In the genomic region with DNA sequence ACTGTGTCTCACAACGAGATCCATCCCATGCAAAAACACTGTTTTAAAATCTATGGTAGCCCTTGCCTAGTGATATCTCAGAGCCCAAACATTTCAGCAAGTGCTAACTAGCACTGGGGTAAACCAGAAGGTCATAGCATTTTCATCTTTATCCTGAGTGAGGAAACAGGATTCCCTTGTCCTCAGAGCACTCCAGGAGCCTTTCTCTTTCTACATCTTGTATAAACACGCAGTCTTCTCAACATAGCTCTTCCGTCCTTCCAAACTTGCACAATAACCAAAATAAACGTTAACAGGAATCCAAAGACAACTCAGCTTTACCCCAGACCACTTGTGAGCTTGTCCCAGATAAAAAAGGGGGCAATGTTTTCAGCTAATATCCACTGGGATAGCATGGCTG, we compare ENCODE assay signal across 10 mouse cellular contexts.
DNase-seq lines count a peak whose midpoint lies in the region; ATAC-seq lines count a peak whose summit lies in the region.
"Had no signal": no experiment of that assay in that cellular context is flagged by ENCODE, and none has a peak within 500 bp of the region (broad histone marks: within the 10 kb centered on the region; RNA-seq: fewer than 3 reads in every experiment).

No protein-coding gene starts in this region.

- H3K4me3 ChIP-seq in heart, embryonic 12.5 days, result no peak overlapping the region
- H3K4me3 ChIP-seq in lung, embryonic 15.5 days, result no peak overlapping the region
- no peak overlapping the region for H3K4me3 ChIP-seq in embryonic facial prominence, embryonic 13.5 days
- H3K4me3 ChIP-seq in neural tube, embryonic 15.5 days (replicated peaks), result no peak overlapping the region

- H3K9me3 ChIP-seq in heart, embryonic 12.5 days (replicated peaks), result no peaks in the 10 kb centered on the region
- H3K9me3 ChIP-seq in lung, embryonic 15.5 days, result no peaks in the 10 kb centered on the region
- no peaks in the 10 kb centered on the region for H3K9me3 ChIP-seq in embryonic facial prominence, embryonic 13.5 days
- H3K9me3 ChIP-seq in neural tube, embryonic 15.5 days (replicated peaks), result no peaks in the 10 kb centered on the region

- ATAC-seq in heart, embryonic 12.5 days (ENCODE audit: insufficient number of reproducible peaks, low FRiP score), result no peak
- no peak for ATAC-seq in lung, embryonic 15.5 days (ENCODE audit: borderline replicate concordance, extremely low read depth, low FRiP score, low TSS enrichment)
- no peak for ATAC-seq in embryonic facial prominence, embryonic 13.5 days (ENCODE audit: insufficient number of reproducible peaks, insufficient read depth, low FRiP score, low TSS enrichment, low read depth)
- no peak for ATAC-seq in neural tube, embryonic 15.5 days (ENCODE audit: low FRiP score)

- H3K27ac ChIP-seq in heart, embryonic 12.5 days (ENCODE audit: poor library complexity, severe bottlenecking), result peak overlapping the region; percentile 12; the same call in 1 of the 2 replicates
- H3K27ac ChIP-seq in lung, embryonic 15.5 days, result peak overlapping the region; percentile 76
- H3K27ac ChIP-seq in embryonic facial prominence, embryonic 13.5 days, result peak overlapping the region; percentile 64
- 0 out of 2 replicates have a peak overlapping the region, but pooled peaks have one; percentile 2 for H3K27ac ChIP-seq in neural tube, embryonic 15.5 days (replicated peaks)

- WGBS in heart, embryonic 12.5 days, result 58% methylated on average over 4 of the region's 4 CpGs
- WGBS in lung, embryonic 15.5 days, result 24% methylated on average over 4 of the region's 4 CpGs
- 49% methylated on average over 4 of the region's 4 CpGs for WGBS in embryonic facial prominence, embryonic 13.5 days
- 84% methylated on average over 4 of the region's 4 CpGs for WGBS in neural tube, embryonic 15.5 days

- no peaks in the 10 kb centered on the region for H3K27me3 ChIP-seq in heart, embryonic 12.5 days (replicated peaks)
- no peaks in the 10 kb centered on the region for H3K27me3 ChIP-seq in lung, embryonic 15.5 days
- no peaks in the 10 kb centered on the region for H3K27me3 ChIP-seq in embryonic facial prominence, embryonic 13.5 days
- H3K27me3 ChIP-seq in neural tube, embryonic 15.5 days (replicated peaks), result no peaks in the 10 kb centered on the region

- H3K36me3 ChIP-seq in heart, embryonic 12.5 days, result no peaks in the 10 kb centered on the region
- no peaks in the 10 kb centered on the region for H3K36me3 ChIP-seq in lung, embryonic 15.5 days
- no peaks in the 10 kb centered on the region for H3K36me3 ChIP-seq in embryonic facial prominence, embryonic 13.5 days
- no peaks in the 10 kb centered on the region for H3K36me3 ChIP-seq in neural tube, embryonic 15.5 days

- no peak overlapping the region for H3K9ac ChIP-seq in heart, embryonic 12.5 days
- H3K9ac ChIP-seq in lung, embryonic 15.5 days, result no peak overlapping the region
- no peak overlapping the region for H3K9ac ChIP-seq in embryonic facial prominence, embryonic 13.5 days
- H3K9ac ChIP-seq in neural tube, embryonic 15.5 days (replicated peaks), result no peak overlapping the region

- no peak overlapping the region for H3K4me2 ChIP-seq in heart, embryonic 12.5 days
- no peak overlapping the region for H3K4me2 ChIP-seq in lung, embryonic 15.5 days
- no peak overlapping the region for H3K4me2 ChIP-seq in embryonic facial prominence, embryonic 13.5 days
- no peak overlapping the region for H3K4me2 ChIP-seq in neural tube, embryonic 15.5 days

- H3K4me1 ChIP-seq in heart, embryonic 12.5 days (replicated peaks), result peaks cover 43% of the 10 kb centered on the region
- H3K4me1 ChIP-seq in lung, embryonic 15.5 days, result peaks cover 43% of the 10 kb centered on the region
- peaks cover 57% of the 10 kb centered on the region for H3K4me1 ChIP-seq in embryonic facial prominence, embryonic 13.5 days
- peaks cover 5% of the 10 kb centered on the region; the same call in 1 of the 2 replicates for H3K4me1 ChIP-seq in neural tube, embryonic 15.5 days

- DNase-seq in heart, adult 8-10 months (ENCODE audit: low spot score), result no peak
- DNase-seq in lung, postnatal 14 days, result no peak
- no peak for DNase-seq in embryo, embryonic 10.5 days (ENCODE audit: low spot score)
- no peak for DNase-seq in urinary bladder, adult 18-20 months (ENCODE audit: low spot score in 2 of 2)
- DNase-seq: adrenal gland, adult 2 months; thymus, postnatal 36 days had no signal

Comparison
In these comparisons a context has a peak if more than half of its experiments do, and no peak if none do; other contexts are left out.
1. H3K27ac ChIP-seq: peak in every context shown above with its lines; median percentile 76 in lung, embryonic 15.5 days; 64 in embryonic facial prominence, embryonic 13.5 days; 12 in heart, embryonic 12.5 days; 2 in neural tube, embryonic 15.5 days.